8 mouse cellular contexts compared by ENCODE assay signal in genomic region chr10:110989729-110990128, GRCm38 (mm10). TPM values are rescaled to one million over a fixed set of nuclear protein-coding genes. Genes with fewer than 3 reads are reported as not detected.
DNase-seq lines count a peak whose midpoint lies in the region; ATAC-seq and TF ChIP-seq lines count a peak whose summit lies in the region.

No protein-coding gene starts in this region.

- intact Hi-C loops in left cerebral cortex, adult 2 months (cut with DNase I) = loop anchor here (1.0 kb wide), 1 partner anchor 111 kb away; no protein-coding TSS in a partner anchor
- intact Hi-C loops in left cerebral cortex, postnatal 36 days (cut with DNase I) = loop anchor here (5.0 kb wide), 1 partner anchor 113 kb away; no protein-coding TSS in a partner anchor

- CTCF ChIA-PET in Patski (lab: Charles Lee) = interaction anchor here (0.8 to 3.2 kb wide), 10 partner anchors 13 to 200 kb away, joined by 3 to 22 read pairs (median 4); no protein-coding TSS in a partner anchor

- POLR2A ChIA-PET in Patski (lab: Charles Lee) = no interaction called here

- H3K27me3 ChIP-seq in Patski = no peaks in the 10 kb centered on the region

- in situ Hi-C loops in Patski (cut with MboI; ENCODE audit: low pct_unique_long_range_greater_than_20kb) = no loop called here

- TF ChIP-seq CTCF in left cerebral cortex, adult 2 months (IDR thresholded peaks at IDR 0.05) = peak; percentile 51
- peak; percentile 46 for TF ChIP-seq CTCF in Patski (IDR thresholded peaks at IDR 0.05)

- no peak overlapping the region for H3K27ac ChIP-seq in left cerebral cortex, adult 2 months

- no peak for ATAC-seq in Patski

- peak; percentile 44 to 51 for DNase-seq in cerebellum, postnatal 14 days
- DNase-seq in cerebellum, adult 9-11 months = no peak
- no peak for DNase-seq in left cerebral cortex, adult 2 months (ENCODE audit: extremely low spot score in 1 of 2, low spot score in 2 of 2)
- no peak for DNase-seq in left cerebral cortex, postnatal 36 days (ENCODE audit: low spot score in 2 of 2)
- no peak for DNase-seq in Patski (ENCODE audit: low read depth, low spot score)
- DNase-seq in kidney, postnatal 36 days = peak; percentile 53 to 67
- no peak for DNase-seq in adrenal gland, postnatal 4 days (ENCODE audit: low spot score in 2 of 2)
- DNase-seq in right cerebral cortex, adult 18-20 months = no peak

- no peak overlapping the region for H3K4me3 ChIP-seq in left cerebral cortex, adult 2 months

RNA-seq across cellular contexts. Expression of gene Zdhhc17, which starts 20.2 kb away (rescaled TPM):
- 100 to 1,000 TPM; 113 to 128 TPM for total RNA-seq in left cerebral cortex, adult 2 months (2021)
- 100 to 1,000 TPM; 102 to 122 TPM for total RNA-seq in left cerebral cortex, postnatal 36 days (2021)
- polyA plus RNA-seq in Patski (2021) = 20.6 TPM
- total RNA-seq in adrenal gland, postnatal 4 days (2021) = 10 to 100 TPM; 41.2 to 45.4 TPM

Comparison
In these comparisons a context has a peak if more than half of its experiments do, and no peak if none do; other contexts are left out.
1. DNase-seq: peak in cerebellum, postnatal 14 days (2 of 2) and kidney, postnatal 36 days (2 of 2); none in cerebellum, adult 9-11 months (single experiment), left cerebral cortex, adult 2 months (0 of 2), left cerebral cortex, postnatal 36 days (0 of 2), Patski (single experiment), adrenal gland, postnatal 4 days (0 of 2) and right cerebral cortex, adult 18-20 months (single experiment).